Mouse (Mus musculus) layer of hippocampus, adult 9-10 months (tissue): Measurements from ENCODE around the gene Snrpd3.
A peak's percentile ranks its signal among the peaks of the same experiment; 100 is the strongest.
"Not testable (repeated sequence)": the region's sequence is repeated elsewhere in the genome, so short reads cannot be mapped to it uniquely, and the experiment has no call there.

Experiments used
- DNase-seq: peaks from one replicate; pipeline ENCODE4 v3.0.0; 2022; ENCODE audit warnings: low spot score

Snrpd3 gene

DNA sequence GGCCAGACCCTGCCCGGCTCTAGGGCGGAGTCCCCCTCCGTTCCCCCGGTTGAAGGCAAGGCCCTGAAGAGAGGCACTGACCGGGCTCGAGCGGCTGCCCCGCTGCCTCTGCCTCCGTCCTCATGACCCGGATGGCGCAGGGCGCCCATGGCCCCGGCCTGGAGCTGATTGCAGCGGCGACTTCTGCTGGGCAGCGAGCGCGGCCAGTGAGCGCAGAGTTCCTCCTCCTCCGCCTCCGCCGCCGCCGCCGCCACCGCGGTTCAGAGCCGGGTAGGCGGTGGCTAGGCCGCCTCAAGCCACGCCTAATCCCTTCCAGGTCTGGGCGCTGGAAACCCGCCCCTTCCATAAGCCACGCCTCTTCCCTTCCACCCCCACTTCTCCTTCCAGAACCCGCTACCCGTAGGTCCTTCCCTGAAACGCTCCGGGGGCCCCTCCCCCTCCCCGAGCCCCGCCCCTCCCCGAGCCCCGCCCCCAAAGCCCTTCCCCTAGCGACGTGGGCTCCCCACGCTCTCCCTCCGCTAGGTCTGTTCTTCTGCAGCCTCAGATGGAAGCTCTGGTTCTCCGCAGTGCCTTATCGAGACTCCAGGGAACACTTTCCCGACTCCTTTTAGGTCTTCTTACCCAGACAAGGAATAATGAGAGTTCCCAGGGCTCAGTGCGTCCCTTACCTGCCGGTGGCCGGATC lies at the start of gene Snrpd3:
Snrpd3 (plus strand) TSS at position 479 of the 685 bp plus-strand sequence.
- DNase-seq = peak; percentile 66

DNA sequence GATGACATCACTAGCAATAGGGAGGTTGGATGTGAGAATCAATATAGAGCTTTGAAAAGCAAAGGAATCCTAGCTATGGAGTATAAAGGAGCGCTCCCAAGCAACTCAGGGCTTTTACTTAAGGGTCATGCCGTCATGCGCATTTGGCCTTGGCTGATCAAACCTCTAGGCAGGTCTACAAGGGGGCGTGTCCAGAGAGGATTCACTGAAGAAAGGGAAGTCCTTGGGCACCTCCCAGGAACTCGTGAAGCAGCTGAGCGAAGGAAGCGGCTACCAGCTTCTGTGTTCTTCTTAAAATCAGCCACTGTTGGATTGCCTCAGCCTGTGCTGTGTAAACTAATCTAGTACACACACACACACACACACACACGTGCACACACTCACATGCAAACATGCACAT lies 43.9 kb upstream of the Snrpd3 start:
- no peak for DNase-seq

DNA sequence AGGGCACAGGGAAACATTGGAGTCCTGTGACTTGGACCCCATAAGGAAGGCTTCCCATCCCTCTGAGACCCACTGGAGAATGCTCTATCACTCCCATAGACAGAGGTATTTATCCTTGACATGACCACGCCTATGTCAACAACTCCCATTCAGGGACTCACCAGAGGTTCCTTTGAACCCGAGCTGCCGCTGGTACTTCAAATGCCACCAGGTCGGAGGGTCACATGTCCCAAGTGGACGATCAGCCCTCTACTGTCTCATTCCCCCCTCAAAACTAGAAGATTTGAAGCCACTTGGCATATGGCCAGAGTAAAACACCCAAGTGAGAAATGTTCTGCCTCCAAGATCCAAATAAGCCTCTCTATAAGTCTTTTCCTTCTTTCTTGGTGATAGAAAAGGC lies 42.8 kb upstream of the Snrpd3 start:
- no peak for DNase-seq

DNA sequence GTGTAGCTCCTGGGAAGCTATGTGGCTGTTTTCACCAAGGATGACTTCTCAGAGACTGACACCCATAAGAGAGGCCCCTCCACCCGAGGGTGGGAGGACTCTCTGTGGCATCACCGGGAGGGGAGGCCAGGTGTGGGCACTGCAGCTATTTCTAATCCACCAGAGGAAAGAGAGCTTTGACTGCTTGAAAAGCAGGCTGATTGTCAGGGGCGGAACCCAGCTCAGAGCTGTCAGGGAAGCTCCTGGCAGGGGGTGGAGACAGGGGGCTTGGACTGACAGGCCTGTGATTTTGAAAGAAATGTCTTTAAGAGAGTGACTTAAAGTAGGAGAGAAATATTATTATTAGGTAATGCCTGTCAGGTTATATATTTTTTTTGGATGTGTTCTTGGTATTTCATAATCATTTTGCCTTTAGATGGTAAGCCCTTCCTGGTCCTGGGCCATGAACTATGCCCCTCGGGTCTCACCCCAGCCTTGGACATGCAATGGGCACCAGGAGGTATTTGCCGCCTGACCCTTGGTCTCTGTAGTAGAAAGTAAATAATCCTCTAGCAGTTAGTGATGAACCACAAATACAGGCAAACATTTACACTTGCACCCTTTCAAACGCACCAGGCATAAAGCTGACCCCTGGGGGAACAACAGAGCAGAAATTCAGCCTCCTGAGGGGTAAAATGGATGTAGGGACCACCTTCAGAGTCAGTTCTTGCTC lies 42.1 kb upstream of the Snrpd3 start:
- DNase-seq = not testable (repeated sequence)

DNA sequence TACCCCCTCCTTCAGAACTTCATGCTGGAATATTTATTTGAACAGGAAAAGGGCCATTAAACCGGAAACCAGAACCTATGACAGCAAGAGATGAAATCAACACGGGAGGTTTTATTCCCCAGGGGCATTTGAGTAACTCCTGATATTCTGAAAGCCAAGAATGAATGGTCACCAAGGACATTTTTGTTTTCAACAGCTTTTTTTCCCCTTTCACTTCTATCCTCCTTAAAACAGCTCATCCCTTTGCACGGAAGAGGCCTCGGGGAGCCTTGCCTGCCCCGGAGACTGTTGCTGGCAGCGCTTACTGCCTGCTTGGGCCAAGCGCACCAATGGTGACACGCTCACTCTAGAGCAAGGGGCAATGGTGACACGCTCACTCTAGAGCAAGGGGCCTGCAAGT lies 40.3 kb upstream of the Snrpd3 start:
- no peak for DNase-seq

DNA sequence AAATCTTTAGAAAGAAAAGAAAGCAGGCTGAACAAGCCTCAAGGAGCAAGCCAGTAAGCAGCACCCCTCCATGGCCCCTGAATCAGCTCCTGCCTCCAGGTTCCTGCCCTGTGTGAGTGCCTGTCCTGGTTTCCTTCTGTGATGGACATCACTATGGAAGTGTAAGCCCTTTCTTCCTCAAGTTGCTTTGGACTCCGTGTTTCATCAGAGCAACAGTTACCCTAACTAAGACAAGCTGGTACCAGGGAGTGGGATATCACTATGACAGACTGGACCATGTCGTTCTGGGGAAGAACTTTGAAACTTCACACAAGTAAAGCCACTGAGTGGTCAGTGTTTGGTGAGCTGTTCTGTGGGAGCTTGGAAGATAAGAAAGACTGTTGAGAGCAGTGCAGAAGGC lies 37.4 kb upstream of the Snrpd3 start:
- no peak for DNase-seq

DNA sequence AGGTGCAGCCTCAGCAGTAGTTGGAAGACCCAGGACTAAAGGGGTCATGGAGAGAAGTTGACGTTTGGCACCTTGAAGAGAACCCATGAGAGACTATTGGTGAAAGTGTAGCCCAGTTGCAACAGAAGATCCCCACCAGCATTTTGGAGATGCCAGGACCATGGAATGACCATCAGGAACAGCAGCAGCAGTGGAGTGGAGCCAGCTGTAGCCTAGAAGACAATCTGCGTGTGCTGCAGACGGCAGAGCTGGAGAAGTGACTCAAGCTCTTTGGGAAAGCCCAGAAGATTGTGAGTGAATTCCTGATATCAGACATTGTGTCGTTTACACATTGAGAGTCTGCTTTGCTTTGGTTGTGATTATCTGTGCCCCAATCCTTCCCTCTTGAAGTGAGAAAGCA lies 35.6 kb upstream of the Snrpd3 start:
- DNase-seq = no peak

DNA sequence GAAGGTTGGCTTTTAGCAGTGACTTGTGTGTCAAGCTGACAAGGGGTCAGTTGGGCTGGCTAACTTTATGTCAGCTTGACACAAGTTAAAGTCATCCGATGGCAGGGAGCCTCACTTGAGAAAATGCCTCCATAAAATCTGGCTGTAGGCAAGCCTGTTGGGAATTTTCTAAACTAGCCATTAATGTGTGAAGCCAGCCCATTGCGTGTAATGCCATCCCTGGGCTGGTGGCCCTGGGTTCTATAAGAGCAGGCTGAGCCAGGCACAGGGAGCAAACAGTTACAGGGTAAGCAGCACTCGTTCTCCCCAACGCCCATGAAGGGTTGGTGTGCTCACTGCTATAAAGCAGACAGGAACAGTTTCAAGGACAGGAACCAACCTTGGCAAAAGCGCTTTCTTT lies 35.1 kb upstream of the Snrpd3 start:
- DNase-seq = no peak

DNA sequence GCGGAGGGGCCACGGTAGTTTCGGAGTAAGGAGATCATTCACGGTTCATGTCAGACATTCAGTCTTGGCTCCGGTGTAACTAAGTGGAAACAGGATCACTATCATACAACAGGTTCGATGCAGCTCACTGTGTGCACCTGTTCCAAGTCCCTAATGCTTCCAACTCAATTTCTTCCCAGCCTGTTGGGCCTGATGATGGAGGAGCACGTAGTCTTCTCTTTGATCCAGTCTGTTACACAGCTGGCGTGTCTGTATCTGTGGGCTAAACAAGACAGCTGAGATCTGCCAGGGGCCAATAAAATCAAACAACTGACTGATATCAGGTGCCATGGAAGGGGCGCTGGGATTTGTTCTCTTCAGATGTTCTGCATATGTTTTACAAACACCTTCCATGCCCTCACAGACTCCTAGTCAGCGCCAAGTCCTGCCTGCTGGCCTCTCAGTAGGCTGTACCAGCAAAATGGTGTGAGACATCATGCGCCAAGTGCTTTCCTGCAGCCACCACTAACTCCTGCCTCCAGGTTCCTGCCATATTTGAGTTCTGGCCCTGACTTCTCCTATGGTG lies 34.4 kb upstream of the Snrpd3 start:
- DNase-seq = no peak

DNA sequence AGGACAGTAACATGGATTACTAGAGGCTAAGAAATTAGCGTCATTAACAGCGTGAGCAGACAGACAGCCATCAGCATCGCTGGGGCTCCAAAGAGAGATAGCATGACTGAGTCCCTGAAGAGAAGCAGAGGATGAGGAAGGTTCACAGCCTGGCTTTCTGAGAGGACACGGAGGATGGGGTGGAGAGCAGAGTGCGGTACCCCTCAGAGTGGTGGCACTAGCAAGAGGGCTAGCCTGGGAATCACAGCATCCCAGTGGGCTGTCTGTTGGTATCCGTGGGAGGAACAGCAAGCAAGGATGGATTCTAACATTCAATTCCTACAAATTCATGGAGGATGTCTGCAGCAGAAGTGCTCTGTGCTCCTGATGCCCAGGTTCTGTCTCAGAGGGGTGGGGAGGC lies 33.3 kb upstream of the Snrpd3 start:
- DNase-seq = no peak

DNA sequence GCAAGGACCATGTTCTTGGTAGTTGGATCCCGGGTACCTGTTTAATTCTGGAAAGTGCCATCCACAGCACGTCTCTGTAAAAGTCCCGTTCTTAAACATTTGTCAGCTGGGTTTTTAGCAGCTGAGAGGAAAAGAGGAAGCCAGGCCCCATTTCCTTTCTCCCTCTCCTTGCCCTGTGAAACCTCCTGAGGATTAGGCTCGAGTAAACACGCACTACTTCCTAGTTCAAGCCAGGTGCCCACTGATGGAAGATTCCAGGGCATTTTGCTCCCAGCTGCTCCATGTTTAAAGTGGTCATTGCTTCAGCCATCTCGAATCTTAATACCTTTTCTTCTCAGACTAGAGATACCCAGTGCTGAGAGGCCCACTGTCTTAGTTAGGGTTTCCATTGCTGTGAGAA lies 32.6 kb upstream of the Snrpd3 start:
- DNase-seq = no peak

DNA sequence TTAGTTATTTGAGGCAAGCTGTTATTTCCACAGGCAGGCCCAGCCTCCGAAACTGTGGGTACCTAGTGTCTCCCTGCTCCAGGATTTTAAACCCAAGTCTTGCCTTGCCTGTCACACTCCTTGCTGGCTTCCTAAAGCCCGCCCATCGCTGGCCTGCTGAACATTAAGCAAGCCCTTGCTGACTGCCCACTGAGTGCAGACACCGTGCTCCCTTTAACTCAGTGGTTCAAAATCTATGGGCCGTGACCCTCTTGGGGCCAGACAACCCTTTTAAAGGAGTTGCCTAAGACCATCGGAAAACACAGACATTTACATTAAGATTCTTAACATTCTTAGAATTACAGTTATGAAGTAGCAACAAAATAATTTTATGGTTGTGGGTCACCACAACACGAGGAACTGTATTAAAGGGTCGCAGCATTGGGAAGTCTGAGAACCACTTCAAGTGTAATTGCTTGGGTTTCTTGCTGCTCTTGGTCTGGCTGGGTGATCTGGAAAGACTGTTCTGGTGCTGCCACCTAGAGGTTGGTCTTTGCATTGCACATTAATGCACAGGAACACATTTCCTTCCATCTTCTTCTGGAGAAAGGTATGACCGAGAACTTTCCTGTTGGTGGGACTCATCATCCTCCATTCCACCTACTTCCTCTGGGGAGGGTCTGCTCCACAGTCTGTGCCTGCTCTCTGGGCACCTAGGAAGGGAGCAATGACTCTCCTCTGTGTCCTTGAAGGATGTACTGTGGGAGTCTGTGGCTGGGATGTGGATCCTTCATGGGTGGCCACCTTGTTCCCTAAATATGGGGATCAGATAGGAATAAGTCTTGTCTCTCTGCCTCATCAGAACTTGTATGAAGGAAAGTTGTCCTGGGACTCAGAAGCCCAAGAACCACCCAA lies 31.0 kb upstream of the Snrpd3 start:
- peak; percentile 67 for DNase-seq

DNA sequence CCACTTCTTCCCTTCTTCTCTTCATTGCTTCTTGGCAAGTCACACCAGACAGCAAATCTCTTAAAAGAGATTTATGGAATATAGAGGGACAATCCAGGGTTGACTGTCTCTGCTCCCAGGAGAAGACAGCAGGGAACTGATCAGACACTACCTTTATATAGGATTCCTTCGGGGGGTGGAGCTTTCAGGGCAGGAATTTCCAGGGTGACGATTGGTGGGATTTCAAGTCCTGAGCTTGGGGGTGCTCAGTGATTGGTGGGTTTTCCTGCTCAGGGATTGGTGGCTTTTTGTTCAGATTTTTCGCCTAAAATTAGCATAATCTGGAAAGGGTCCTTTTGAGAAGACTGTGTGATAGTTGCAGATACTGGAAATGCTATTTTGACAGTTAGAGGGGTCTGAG lies 30.2 kb upstream of the Snrpd3 start:
- DNase-seq = no peak

DNA sequence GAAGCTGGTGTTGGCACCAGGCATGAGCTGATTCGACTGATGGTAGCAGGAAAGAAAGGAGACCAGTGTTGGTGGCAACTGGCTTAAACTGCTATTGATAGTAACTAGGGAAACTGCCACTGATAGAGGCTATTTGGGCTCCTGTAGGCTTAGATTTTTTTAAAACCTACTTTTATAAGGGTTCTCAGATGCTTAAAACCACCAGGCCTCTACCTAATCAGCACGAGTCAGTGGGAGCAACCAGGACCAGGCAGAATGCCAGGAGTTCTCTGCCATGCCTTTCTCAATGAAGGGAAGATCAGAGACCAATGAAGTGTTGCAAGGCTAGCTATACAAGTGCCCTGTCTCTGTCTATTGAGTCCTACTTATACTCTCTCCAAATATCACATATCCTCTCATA lies 27.8 kb upstream of the Snrpd3 start:
- DNase-seq = no peak

DNA sequence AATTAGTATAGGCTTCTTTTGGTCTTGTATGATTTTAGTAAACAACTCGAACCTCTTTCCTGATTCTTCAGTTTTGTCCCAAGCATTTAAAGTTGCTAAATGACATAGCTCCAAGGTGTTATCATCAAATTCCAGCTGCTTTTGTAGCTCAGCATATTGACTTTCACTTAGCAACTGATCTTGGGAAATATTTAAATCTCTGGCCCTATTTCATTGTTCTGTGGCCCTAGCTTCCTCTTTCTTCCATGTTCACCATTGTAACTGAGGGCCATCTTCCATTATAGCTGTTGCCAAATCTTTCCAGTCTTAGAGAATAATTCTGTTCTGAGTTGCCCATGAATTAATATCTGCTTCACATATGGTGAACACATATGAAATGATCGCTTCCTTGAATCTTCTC lies 26.6 kb upstream of the Snrpd3 start:
- no peak for DNase-seq

DNA sequence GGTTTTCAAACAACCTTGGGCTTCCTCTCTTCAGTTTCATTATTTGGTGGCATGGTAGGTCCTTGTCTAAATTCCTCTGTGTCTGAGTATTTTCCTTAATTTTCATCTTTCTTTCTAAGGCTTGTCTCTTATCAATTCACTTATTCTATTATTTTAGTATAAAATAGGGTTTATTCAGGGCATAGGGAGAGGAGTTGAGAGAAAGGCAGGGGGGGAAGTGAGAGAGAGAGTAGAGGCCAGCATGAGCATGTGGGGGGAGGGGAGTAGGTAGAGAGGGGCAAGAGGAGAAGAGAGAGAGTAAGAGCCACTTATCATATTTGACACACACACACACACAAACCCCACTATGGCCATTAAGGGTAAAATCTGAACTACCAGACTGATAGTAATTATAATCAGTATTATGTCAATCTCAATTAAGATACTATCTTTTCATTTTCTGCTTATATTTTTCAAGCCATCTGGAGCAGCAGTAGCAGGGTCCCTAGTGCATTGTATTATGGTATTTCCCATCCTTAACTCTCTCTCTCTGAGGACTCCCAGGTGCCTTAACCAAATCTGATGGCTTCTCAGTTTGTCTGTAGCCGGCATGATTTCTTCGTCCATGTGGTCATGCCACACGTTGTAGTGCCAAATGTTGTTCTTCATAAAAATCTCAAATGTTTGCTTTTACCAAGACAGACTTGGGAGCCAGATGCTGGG lies 26.0 kb upstream of the Snrpd3 start:
- no peak for DNase-seq

DNA sequence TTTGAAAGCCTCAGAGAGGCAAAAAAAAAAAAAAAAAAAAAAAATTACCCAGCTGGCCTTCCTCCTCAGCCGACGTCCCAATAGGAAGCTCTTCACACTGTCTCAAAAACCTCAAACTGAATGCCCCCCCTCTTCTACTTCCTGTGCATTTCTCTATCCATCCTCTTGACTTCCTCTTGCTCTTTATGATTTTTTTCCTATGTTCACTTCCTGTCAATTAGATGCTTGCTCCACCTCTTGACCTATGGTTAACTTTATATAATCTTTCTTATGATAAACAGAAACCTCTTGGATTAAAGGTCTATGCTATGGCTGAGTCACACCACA lies 25.5 kb upstream of the Snrpd3 start:
- DNase-seq = no peak

DNA sequence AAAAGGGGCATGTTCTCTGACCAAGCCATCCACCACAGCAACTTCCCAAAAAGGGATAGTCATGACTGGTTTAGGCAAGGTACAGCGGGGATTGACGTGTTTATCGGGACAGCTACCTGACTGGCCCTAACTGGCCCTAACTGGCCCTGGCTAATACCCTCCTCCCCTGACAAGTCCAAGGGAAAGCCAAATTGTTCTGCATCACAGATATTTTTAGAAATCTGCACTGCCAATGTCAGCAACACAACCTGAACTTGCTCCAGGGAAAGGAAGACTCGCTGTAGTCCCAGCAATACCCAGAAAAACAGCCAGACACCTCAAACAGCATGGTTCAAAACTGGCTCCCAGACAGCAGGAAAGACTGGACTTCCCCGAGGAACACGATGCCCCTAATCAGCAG lies 22.0 kb upstream of the Snrpd3 start:
- DNase-seq = no peak

DNA sequence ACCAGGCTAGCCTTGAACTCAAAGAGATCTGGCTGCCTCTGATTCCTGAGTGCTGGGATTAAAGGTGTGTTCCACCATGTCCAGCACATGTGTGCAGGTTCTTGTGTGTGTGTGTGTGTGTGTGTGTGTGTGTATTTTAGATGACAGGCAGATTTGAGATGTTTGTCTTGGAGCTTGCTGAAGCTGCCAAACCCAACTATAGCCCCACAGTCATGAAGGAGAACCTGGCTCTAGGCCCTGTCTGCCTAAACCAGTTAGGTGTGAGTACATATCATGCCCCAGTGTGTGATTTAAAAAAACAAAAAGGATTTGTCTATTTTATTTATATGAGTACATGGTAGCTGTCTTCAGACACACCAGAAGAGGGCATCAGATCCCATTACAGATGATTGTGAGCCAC lies 21.4 kb upstream of the Snrpd3 start:
- DNase-seq = no peak

DNA sequence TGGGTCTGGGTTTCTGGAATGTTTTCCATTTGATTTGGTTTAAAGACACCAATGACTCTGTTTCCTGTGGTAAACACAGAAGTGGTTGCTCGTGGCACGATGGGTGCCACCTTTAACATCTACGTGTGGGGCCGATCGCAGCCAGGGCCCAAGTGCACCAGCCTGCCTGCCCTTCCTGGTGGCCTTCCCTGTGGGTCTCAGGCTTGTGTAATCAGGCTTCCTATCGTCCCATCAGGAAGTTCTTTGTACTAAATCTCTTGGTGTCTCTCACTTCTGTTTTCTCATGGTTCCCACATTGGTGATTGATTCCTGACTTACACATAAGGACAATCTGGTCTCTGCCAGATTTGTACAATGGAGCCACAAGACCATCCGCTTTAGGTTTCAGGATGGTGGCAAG lies 18.1 kb upstream of the Snrpd3 start:
- not testable (repeated sequence) for DNase-seq

DNA sequence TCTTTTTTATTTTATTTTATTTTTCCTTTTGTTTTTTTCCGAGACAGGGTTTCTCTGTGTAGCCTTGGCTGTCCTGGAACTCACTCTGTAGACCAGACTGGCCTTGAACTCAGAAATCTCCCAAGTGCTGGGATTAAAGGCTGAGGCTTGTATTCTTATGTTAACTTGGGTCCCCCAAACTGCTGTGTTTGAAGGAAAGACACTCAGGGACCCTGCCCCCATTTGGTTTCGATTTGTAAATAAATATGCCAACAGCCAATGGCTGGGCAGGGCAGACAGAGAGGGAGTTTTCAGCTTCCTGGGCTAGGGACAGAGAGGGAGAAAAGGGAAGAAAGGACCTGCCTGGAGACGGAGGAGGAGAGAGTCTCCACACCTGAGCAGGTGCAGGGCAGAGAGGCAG lies 17.6 kb upstream of the Snrpd3 start:
- no peak for DNase-seq

DNA sequence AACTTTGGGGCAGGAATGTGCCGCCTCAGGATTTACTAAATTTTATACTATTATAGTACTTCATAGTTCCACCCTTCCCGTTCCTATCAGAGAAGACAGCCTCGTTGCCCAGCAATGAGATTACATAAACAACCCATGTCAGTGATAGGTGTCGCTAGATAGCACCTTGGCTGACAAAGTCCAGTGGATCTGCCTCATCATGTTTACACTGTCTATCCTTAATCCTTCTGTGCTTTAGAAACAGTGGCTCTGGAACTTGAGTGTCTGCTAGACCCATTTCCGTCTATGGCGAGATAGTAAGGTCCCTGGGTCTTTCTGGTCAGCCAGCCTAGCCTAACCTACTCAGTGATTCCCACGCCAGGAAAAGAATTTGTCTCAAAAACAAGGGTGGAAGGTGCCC lies 17.0 kb upstream of the Snrpd3 start:
- no peak for DNase-seq
